Mouse (Mus musculus) spleen, adult 2 months (tissue): ENCODE results near the gene Ipo4. TPM values are rescaled to one million over a fixed set of nuclear protein-coding genes. Genes with fewer than 3 reads are reported as not detected.

Source experiments
- DNase-seq, 2 experiments: peaks; one replicate each; pipeline versions ENCODE4 v3.0.0 to v3.0.0-alpha.2; 2012 to 2021; ENCODE audit warnings: low spot score in 2 of 2, low read depth in 1 of 2
- H3K27ac ChIP-seq: fragments of 200-500 bp; 2 replicates; pipeline ENCODE4 v1.5.1; 2012; ENCODE audit warnings: low read length, inconsistent platforms; ENCODE audit not compliant: insufficient read depth
- H3K27me3 ChIP-seq: fragments of 200-500 bp; 2 replicates; pipeline ENCODE4 v1.6.1; 2012; ENCODE audit warnings: mild to moderate bottlenecking, moderate library complexity, low read length, inconsistent platforms; ENCODE audit not compliant: control insufficient read depth, insufficient read depth
- H3K36me3 ChIP-seq: fragments of 200-500 bp; 2 replicates; pipeline ENCODE4 v1.6.1; 2012; ENCODE audit warnings: mild to moderate bottlenecking, low read length, inconsistent platforms; ENCODE audit not compliant: control insufficient read depth, insufficient read depth
- H3K4me1 ChIP-seq: fragments of 200-500 bp; 2 replicates; pipeline ENCODE4 v1.6.1; 2011; ENCODE audit warnings: inconsistent platforms; ENCODE audit not compliant: control insufficient read depth, insufficient read depth, insufficient read length
- H3K4me3 ChIP-seq: fragments of 200-500 bp; 2 replicates; pipeline ENCODE4 v1.5.1; 2011; ENCODE audit warnings: mild to moderate bottlenecking, inconsistent platforms; ENCODE audit not compliant: insufficient read depth, insufficient read length; ENCODE audit errors: extremely low read depth
- CTCF ChIP-seq: fragments of 200-500 bp; IDR thresholded peaks from 2 replicates; pipeline ENCODE4 v1.5.1; 2011; ENCODE audit warnings: mild to moderate bottlenecking, inconsistent platforms; ENCODE audit not compliant: insufficient read depth, insufficient read length, insufficient replicate concordance; ENCODE audit errors: extremely low read depth
- POLR2A ChIP-seq: fragments of 200-500 bp; IDR thresholded peaks from 2 replicates; pipeline ENCODE4 v1.6.1; 2011; ENCODE audit warnings: low read depth, low read length, inconsistent platforms
- WGBS: fragments of 180-500 bp; shearing (Covaris S2); methylation state at CpG from one replicate; pipeline ENCODE4 v1.1.7; 2018; 5-methylcytosine and 5-hydroxymethylcytosine counted together
- polyA plus RNA-seq: library from polyadenylated mRNA; depleted of rRNA; stranded (reverse); fragments of >200 nt; gene quantifications from 2 replicates; pipeline ENCODE4 v1.2.3, GENCODE M21; 2012

Ipo4 gene
- polyA plus RNA-seq, 1 experiment, result 56.7 TPM

DNA sequence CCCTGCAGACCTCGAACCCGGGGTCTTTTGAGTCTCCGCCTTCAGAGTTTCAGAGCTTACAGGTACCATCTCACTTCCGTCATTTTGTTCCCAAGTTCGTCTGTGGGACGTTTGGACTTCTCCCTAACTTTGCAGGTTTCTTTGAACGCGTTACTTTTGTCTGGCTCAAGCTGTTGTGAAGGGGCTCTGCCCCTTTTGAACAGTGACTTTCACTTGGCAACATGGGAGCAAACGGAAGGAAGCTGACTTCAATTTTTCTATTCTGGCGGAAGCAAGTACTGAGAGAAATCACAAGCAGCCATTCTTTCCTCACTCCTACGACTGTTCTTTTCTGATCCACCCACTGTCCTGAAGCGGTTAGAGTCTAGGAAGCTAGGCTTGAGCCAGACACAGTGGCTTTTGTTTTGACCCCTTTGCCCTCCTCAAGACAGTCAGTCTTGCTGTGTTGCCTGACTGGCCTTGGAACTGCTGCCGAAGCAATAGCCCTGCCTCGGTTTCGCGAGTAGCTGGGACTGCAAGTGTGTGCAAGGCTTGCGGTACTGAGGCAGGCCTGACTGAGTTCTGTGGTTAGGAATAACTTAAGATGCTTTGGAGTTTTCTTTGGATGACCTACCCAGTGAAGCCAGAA is 8.6 kb upstream of the Ipo4 start:
- Histone ChIP-seq H3K4me1 (peaks cover 11% of the 10 kb centered on the region; the same call in 1 of the 2 replicates), H3K4me3 (peak overlapping the region; percentile 56), H3K27me3 (no peaks in the 10 kb centered on the region), H3K36me3 (peaks cover 6% of the 10 kb centered on the region; the same call in 1 of the 2 replicates), H3K27ac (peak overlapping the region; percentile 74)
- DNase-seq, result no peak
- TF ChIP-seq CTCF (no peak), POLR2A (no peak)
- 3% methylated on average over 17 of the region's 17 CpGs for WGBS

DNA sequence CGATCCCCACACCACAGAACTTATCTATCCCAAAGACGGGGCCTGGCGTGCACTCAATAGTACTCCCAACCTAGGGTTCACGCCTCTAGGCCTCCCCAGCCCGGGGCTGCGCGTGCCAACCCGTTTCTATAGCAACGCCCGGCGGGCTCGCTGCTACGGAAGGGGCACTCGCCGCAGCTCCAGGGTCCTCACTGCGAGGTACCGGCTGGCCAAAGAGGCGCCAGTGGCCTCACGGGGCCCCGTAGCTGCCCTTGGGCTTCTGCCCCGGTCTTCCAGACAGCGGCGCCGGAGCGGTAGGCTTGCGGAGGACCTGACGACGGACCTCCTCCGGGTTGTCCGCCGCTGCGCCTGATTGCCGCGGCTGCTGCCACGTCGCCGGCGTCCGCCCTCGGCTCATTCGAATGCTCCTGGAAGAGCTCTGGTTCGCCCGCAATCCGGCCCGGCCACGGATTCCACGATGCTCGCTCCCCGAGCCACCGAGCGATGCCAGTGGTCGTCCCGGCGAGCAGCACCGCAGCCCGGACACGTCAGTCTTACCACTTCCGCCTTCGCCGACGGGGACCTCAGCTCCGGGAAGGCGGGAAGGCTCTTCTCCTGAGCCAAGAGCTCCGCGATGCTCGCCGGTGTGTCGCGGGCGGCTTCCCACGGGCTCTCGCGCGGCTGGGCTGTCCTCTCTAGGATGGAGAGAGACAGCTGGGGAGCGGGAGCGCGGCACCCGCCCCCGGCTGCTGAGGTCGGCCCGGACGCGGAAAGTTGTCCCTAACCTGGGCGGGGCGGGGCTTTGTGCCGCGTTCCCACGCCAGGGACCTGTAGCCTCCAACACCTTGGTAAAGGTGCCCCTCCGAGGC is 7.5 kb upstream of the Ipo4 start, which contains the start of gene Tm9sf1:
Tm9sf1 (minus strand) TSS at position 747 of the 848 bp plus-strand sequence.
- H3K36me3 ChIP-seq, result peaks cover 6% of the 10 kb centered on the region
- peak; percentile 69 to 76 for DNase-seq

DNA sequence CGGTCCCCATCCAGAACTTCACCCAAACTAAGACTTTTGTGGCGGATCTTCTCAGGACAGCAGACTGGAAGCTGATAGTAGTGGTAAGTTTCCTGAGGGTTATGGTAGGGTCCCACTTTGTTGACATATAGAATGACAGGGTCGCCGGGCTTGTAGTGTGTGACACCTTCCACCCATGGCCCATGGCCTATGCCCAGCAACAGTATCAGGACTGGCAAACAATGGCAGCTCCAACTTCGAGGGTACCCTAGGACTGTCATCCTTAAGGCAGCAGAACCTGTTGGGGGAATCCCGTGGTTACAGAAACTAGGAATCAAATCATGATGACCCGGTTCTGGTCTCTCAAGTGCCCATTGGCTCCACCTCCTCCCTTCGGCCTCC is 6.9 kb upstream of the Ipo4 start:
- peak overlapping the region; percentile 79 for H3K4me3 ChIP-seq
- peak overlapping the region; percentile 97 for H3K27ac ChIP-seq
- no peaks in the 10 kb centered on the region for H3K27me3 ChIP-seq
- H3K4me1 ChIP-seq, result peaks cover 11% of the 10 kb centered on the region; the same call in 1 of the 2 replicates
- no peak for DNase-seq
- peaks cover 8% of the 10 kb centered on the region for H3K36me3 ChIP-seq
- TF ChIP-seq CTCF, result no peak
- no peak for TF ChIP-seq POLR2A
- WGBS, result 27% methylated on average over 8 of the region's 8 CpGs

More for the DNA sequence above, 7.5 kb upstream of the Ipo4 start, which contains the start of gene Tm9sf1:
- H3K27me3 ChIP-seq, result no peaks in the 10 kb centered on the region
- H3K4me1 ChIP-seq, result peaks cover 11% of the 10 kb centered on the region; the same call in 1 of the 2 replicates
- H3K4me3 ChIP-seq, result peak within 1 kb of the TSS; percentile 79
- peak within 1 kb of the TSS; percentile 97 for H3K27ac ChIP-seq
- TF ChIP-seq POLR2A (peak; percentile 50), CTCF (no peak)
- under 1% methylated on average over 89 of the region's 89 CpGs for WGBS

DNA sequence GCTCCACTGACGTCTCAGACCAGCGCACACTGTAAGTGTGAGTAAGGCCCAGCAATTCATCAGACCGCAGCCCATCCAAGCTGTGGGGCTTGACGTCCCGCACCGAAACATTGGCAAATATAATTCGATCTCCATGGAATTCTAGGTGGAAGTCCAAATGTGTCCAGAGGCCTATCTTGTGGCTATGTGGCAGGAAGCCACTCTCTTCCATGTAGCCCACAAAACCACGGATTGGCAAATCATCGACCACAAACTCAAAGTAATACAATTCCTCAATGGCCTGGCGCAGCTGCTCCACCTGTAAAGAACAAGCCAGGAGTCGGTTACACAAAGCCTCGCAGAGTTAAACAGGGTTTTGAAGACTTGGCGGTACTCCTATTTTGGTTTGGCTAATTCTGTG is 5.5 kb upstream of the Ipo4 start:
- peaks cover 11% of the 10 kb centered on the region; the same call in 1 of the 2 replicates for H3K4me1 ChIP-seq
- no peaks in the 10 kb centered on the region for H3K27me3 ChIP-seq
- WGBS, result 84% methylated on average over 13 of the region's 13 CpGs
- H3K4me3 ChIP-seq, result no peak overlapping the region
- DNase-seq, result no peak
- no peak overlapping the region for H3K27ac ChIP-seq
- TF ChIP-seq CTCF (no peak), POLR2A (no peak)
- H3K36me3 ChIP-seq, result peaks cover 8% of the 10 kb centered on the region

DNA sequence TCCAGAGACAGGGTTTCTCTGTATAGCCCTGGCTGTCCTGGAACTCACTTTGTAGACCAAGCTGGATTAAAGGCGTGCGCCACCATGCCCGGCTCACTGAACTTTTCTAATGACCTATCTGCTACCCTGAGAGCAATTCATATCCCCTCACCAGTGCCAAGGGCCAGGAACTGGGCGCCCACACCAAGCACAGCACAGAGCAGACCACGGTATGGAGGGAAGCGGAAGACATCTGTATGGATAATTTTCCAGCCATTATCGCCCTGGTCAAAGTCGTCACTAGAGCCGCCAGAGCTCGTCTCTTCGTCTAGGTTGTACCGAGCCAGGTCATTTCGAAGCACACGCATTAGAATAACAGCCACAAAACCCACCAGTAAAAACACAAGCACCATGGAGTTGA is 5.1 kb upstream of the Ipo4 start:
- DNase-seq, result no peak
- H3K27ac ChIP-seq, result no peak overlapping the region
- H3K4me1 ChIP-seq, result peaks cover 11% of the 10 kb centered on the region; the same call in 1 of the 2 replicates
- H3K36me3 ChIP-seq, result peaks cover 8% of the 10 kb centered on the region
- no peak overlapping the region for H3K4me3 ChIP-seq
- no peaks in the 10 kb centered on the region for H3K27me3 ChIP-seq
- TF ChIP-seq CTCF, result no peak
- no peak for TF ChIP-seq POLR2A
- WGBS, result 96% methylated on average over 14 of the region's 14 CpGs

DNA sequence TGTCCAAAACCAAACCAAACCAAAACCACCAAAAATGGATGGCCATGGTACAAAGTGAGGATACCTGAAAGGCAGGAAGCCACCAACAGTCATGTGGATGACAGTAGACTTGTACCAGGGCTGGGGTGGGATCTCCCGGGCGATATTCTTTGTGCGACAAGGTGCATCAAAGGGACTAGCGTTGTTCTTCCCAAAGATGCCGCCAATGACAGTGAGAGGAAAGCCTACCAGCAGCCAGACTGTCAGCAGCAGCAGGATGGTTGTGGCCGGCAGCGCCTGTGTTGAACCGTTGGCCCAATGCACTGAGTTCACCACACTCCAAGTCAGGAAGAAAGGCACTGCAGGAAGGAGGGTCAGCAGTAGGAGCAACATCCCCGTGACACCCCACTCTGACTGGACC is 2.0 kb upstream of the Ipo4 start, which contains the start of gene Gm49378:
Gm49378 (minus strand) TSS at position 101 of the 400 bp plus-strand sequence.
- WGBS, result 92% methylated on average over 9 of the region's 9 CpGs
- peaks cover 11% of the 10 kb centered on the region for H3K36me3 ChIP-seq
- no peak within 1 kb of the TSS for H3K4me3 ChIP-seq
- TF ChIP-seq CTCF (no peak), POLR2A (no peak)
- no peak within 1 kb of the TSS for H3K27ac ChIP-seq
- no peaks in the 10 kb centered on the region for H3K27me3 ChIP-seq
- no peak for DNase-seq
- H3K4me1 ChIP-seq, result peaks cover 10% of the 10 kb centered on the region
